ENCODE assay signal across 18 mouse cellular contexts in the genomic region with DNA sequence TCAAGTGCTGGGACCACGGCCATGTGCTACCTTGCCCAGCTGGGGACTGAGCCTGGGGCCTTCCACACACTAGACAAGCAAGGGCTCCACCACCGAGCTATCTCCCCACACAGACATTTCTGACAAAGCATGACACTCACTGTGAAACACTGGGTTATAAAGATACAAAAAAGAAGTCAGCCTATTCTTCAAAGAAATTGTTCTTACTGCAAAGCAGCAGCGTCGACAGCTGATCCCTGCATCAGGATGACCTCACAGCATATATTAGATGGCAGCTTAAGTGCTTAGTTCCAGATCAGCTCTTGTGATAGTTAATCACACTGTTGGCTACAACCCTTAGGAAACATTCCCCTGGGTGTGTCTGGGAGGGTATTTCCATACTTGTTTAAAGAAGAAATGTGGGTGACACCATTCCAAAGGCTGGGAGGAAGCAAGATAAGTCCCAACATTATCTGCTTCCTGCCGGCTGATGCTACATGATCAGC. TPM values are rescaled to one million over a fixed set of nuclear protein-coding genes. Genes with fewer than 3 reads are reported as not detected.
DNase-seq lines count a peak whose midpoint lies in the region; ATAC-seq and TF ChIP-seq lines count a peak whose summit lies in the region.
"Had no signal": no experiment of that assay in that cellular context is flagged by ENCODE, and none has a peak within 500 bp of the region (broad histone marks: within the 10 kb centered on the region; RNA-seq: fewer than 3 reads in every experiment).

No protein-coding gene starts in this region.

- TF ChIP-seq CTCF in kidney, postnatal 0 days (IDR thresholded peaks at IDR 0.05; ENCODE audit: low read depth) = no peak
- no peak for TF ChIP-seq CTCF in MEL (IDR thresholded peaks at IDR 0.05 in 2 of 3, conservative IDR thresholded peaks at IDR 0.05 in 1 of 3; ENCODE audit: control insufficient read depth in 1 of 3, insufficient read depth in 1 of 3, low read depth in 2 of 3, low read length in 3 of 3, poor library complexity in 1 of 3, severe bottlenecking in 1 of 3)

- H3K4me1 ChIP-seq in kidney, postnatal 0 days (replicated peaks; ENCODE audit: insufficient read depth, low read length) = no peaks in the 10 kb centered on the region
- peaks cover 3% of the 10 kb centered on the region for H3K4me1 ChIP-seq in kidney, embryonic 15.5 days
- H3K4me1 ChIP-seq in MEL (ENCODE audit: control insufficient read depth in 1 of 2, insufficient read depth in 2 of 2, low read length in 2 of 2) = peaks cover 12 to 23% of the 10 kb centered on the region in 2 experiments
- no peaks in the 10 kb centered on the region for H3K4me1 ChIP-seq in liver, embryonic 16.5 days (ENCODE audit: control insufficient read depth, low read depth, low read length)
- H3K4me1 ChIP-seq in embryonic facial prominence, embryonic 10.5 days = peaks cover 8% of the 10 kb centered on the region

- no peak for ATAC-seq in kidney, postnatal 0 days (replicated peaks; ENCODE audit: low FRiP score, low read depth)
- no peak for ATAC-seq in kidney, embryonic 15.5 days (replicated peaks; ENCODE audit: low FRiP score)
- ATAC-seq in liver, embryonic 16.5 days (ENCODE audit: low read depth) = 0 out of 2 replicates have a peak, but pooled peaks have one; percentile 27
- ATAC-seq: forebrain, embryonic 16.5 days; intestine, embryonic 15.5 days; midbrain, embryonic 13.5 days had no signal

- H3K4me3 ChIP-seq in kidney, postnatal 0 days (replicated peaks; ENCODE audit: low read depth, low read length) = no peak overlapping the region
- H3K4me3 ChIP-seq in kidney, embryonic 15.5 days (replicated peaks) = no peak overlapping the region
- H3K4me3 ChIP-seq in MEL (ENCODE audit: control insufficient read depth in 1 of 2, insufficient read depth in 1 of 2, low read depth in 2 of 2, low read length in 2 of 2) = no peak overlapping the region
- H3K4me3 ChIP-seq in liver, embryonic 16.5 days (ENCODE audit: low read depth, low read length) = no peak overlapping the region
- H3K4me3 ChIP-seq in embryonic facial prominence, embryonic 10.5 days = no peak overlapping the region
- H3K4me3 ChIP-seq: heart, embryonic 10.5 days; hindbrain, embryonic 15.5 days; intestine, embryonic 15.5 days; midbrain, embryonic 13.5 days had no signal

- no peak for TF ChIP-seq RAD21 in MEL (IDR thresholded peaks at IDR 0.05; ENCODE audit: low read depth, low read length)

- H3K4me2 ChIP-seq in kidney, postnatal 0 days (ENCODE audit: low read length) = no peak overlapping the region
- H3K4me2 ChIP-seq in kidney, embryonic 15.5 days = no peak overlapping the region
- no peak overlapping the region for H3K4me2 ChIP-seq in liver, embryonic 16.5 days (ENCODE audit: low read depth, low read length)
- H3K4me2 ChIP-seq: hindbrain, embryonic 15.5 days; intestine, embryonic 15.5 days; lung, embryonic 14.5 days; midbrain, embryonic 13.5 days had no signal

- DNase-seq in kidney, postnatal 0 days (ENCODE audit: low spot score) = peak; percentile 36
- DNase-seq in MEL (ENCODE audit: low read depth, low spot score) (peak; percentile 81), MEL-GATA-1-ER (ENCODE audit: extremely low read depth, low read depth) (peak; percentile 72)
- no peak for DNase-seq in cerebellum, postnatal 25 days
- DNase-seq in embryonic facial prominence, embryonic 10.5 days (ENCODE audit: low spot score) = no peak
- DNase-seq: adrenal gland, postnatal 25 days; cerebellum, adult 9-10 months; gastrocnemius, postnatal 10 days; right cerebral cortex, postnatal 14 days had no signal

- 64% methylated on average over 5 of the region's 5 CpGs for WGBS in kidney, postnatal 0 days
- WGBS in kidney, embryonic 15.5 days = 67% methylated on average over 5 of the region's 5 CpGs
- WGBS in liver, embryonic 16.5 days (ENCODE audit: insufficient replicate concordance) = 22% methylated on average over 5 of the region's 5 CpGs
- WGBS in embryonic facial prominence, embryonic 10.5 days = 90% methylated on average over 5 of the region's 5 CpGs

- no peak overlapping the region for H3K27ac ChIP-seq in kidney, postnatal 0 days
- no peak overlapping the region for H3K27ac ChIP-seq in kidney, embryonic 15.5 days
- peak overlapping the region; percentile 81 for H3K27ac ChIP-seq in MEL (ENCODE audit: control insufficient read depth, low read depth, low read length)
- no peak overlapping the region for H3K27ac ChIP-seq in liver, embryonic 16.5 days (ENCODE audit: low read length)
- H3K27ac ChIP-seq in embryonic facial prominence, embryonic 10.5 days (replicated peaks) = no peak overlapping the region
- H3K27ac ChIP-seq: heart, embryonic 10.5 days; hindbrain, embryonic 15.5 days; intestine, embryonic 15.5 days; macrophage; midbrain, embryonic 13.5 days had no signal

- TF ChIP-seq POLR2A in MEL (IDR thresholded peaks at IDR 0.05; ENCODE audit: control insufficient read depth in 1 of 2, insufficient read depth in 1 of 2, low read depth in 1 of 2, low read length in 2 of 2, poor library complexity in 1 of 2) = no peak

- H3K36me3 ChIP-seq in kidney, postnatal 0 days (ENCODE audit: insufficient read depth, low read length) = peaks cover 27% of the 10 kb centered on the region
- H3K36me3 ChIP-seq in kidney, embryonic 15.5 days = peaks cover 61% of the 10 kb centered on the region
- H3K36me3 ChIP-seq in MEL (ENCODE audit: control insufficient read depth in 1 of 2, insufficient read depth in 2 of 2, low read length in 2 of 2) = peaks cover 3 to 21% of the 10 kb centered on the region in 2 experiments
- H3K36me3 ChIP-seq in liver, embryonic 16.5 days (ENCODE audit: control insufficient read depth, insufficient read depth) = no peaks in the 10 kb centered on the region; the same call in 1 of the 2 replicates
- H3K36me3 ChIP-seq in embryonic facial prominence, embryonic 10.5 days (replicated peaks) = peaks cover 77% of the 10 kb centered on the region

- H3K27me3 ChIP-seq in kidney, postnatal 0 days (ENCODE audit: insufficient read depth, low read length) = no peaks in the 10 kb centered on the region
- H3K27me3 ChIP-seq in kidney, embryonic 15.5 days = no peaks in the 10 kb centered on the region
- no peaks in the 10 kb centered on the region for H3K27me3 ChIP-seq in MEL (ENCODE audit: control insufficient read depth in 1 of 2, insufficient read depth in 2 of 2, low read length in 2 of 2)
- no peaks in the 10 kb centered on the region for H3K27me3 ChIP-seq in liver, embryonic 16.5 days (ENCODE audit: control insufficient read depth, insufficient read depth, low read depth, low read length)
- no peaks in the 10 kb centered on the region for H3K27me3 ChIP-seq in embryonic facial prominence, embryonic 10.5 days (replicated peaks; ENCODE audit: low read depth, poor library complexity, severe bottlenecking)
- H3K27me3 ChIP-seq: hindbrain, embryonic 15.5 days; intestine, embryonic 15.5 days; midbrain, embryonic 13.5 days had no signal

- H3K79me2 ChIP-seq in MEL (ENCODE audit: control insufficient read depth, insufficient read depth, low read length, poor library complexity) = no peaks in the 10 kb centered on the region

- no peaks in the 10 kb centered on the region for H3K9me3 ChIP-seq in kidney, postnatal 0 days (replicated peaks; ENCODE audit: low read length)
- no peaks in the 10 kb centered on the region for H3K9me3 ChIP-seq in kidney, embryonic 15.5 days (replicated peaks)
- no peaks in the 10 kb centered on the region for H3K9me3 ChIP-seq in MEL (replicated peaks; ENCODE audit: insufficient read depth, low read length)
- H3K9me3 ChIP-seq in liver, embryonic 16.5 days (replicated peaks; ENCODE audit: control insufficient read depth, low read length) = no peaks in the 10 kb centered on the region
- no peaks in the 10 kb centered on the region for H3K9me3 ChIP-seq in embryonic facial prominence, embryonic 10.5 days
- H3K9me3 ChIP-seq: heart, embryonic 10.5 days; hindbrain, embryonic 15.5 days; intestine, embryonic 15.5 days; midbrain, embryonic 13.5 days had no signal

- no peak overlapping the region for H3K9ac ChIP-seq in kidney, postnatal 0 days (ENCODE audit: low read depth, low read length)
- H3K9ac ChIP-seq in kidney, embryonic 15.5 days = no peak overlapping the region
- peak overlapping the region; percentile 16; the same call in 1 of the 2 replicates for H3K9ac ChIP-seq in MEL (ENCODE audit: control insufficient read depth, low read depth, low read length, poor library complexity, severe bottlenecking)
- H3K9ac ChIP-seq in liver, embryonic 16.5 days (ENCODE audit: low read depth, low read length) = no peak overlapping the region
- H3K9ac ChIP-seq: hindbrain, embryonic 15.5 days; intestine, embryonic 15.5 days; lung, embryonic 14.5 days; midbrain, embryonic 13.5 days had no signal

- peak; percentile 14 to 58; a peak in 3 of 4 replicates for TF ChIP-seq EP300 in MEL (IDR thresholded peaks at IDR 0.05; ENCODE audit: low read depth in 1 of 2, low read length in 2 of 2)

RNA-seq across cellular contexts. Expression of a gene that starts 38.9 kb away (rescaled TPM):
- 0.68 and 0.74 TPM in 2 replicates for polyA plus RNA-seq in kidney, postnatal 0 days (2015; fragmentation: Nextera tagmentation; extraction: Ambion mirVana)
- polyA plus RNA-seq in kidney, embryonic 15.5 days (2015; fragmentation: Nextera tagmentation; extraction: Ambion mirVana) = 0.66 and 0.90 TPM in 2 replicates
- 0.23 and 0.31 TPM in 2 replicates for total RNA-seq in MEL (2012; rRNA removed)
- under 1 TPM in 1 of 2 experiments, not detected in 1; 0.64 TPM for polyA plus RNA-seq in MEL (2012; ENCODE audit: insufficient read depth in 1 of 2, insufficient read length in 2 of 2, low read depth in 1 of 2, low replicate concordance in 2 of 2, missing spikeins in 1 of 2)
- polyA plus RNA-seq in liver, embryonic 16.5 days (2015; fragmentation: Nextera tagmentation; extraction: Ambion mirVana) = 0.06 and 0.07 TPM in 2 replicates
- 1.9 and 2.0 TPM in 2 replicates for polyA plus RNA-seq in embryonic facial prominence, embryonic 10.5 days (2016; fragmentation: Nextera tagmentation; extraction: Ambion mirVana)

RNA-seq across cellular contexts. Expression of a gene that starts 39.2 kb away (rescaled TPM):
- polyA plus RNA-seq in kidney, postnatal 0 days (2015; fragmentation: Nextera tagmentation; extraction: Ambion mirVana) = 2.4 and 2.6 TPM in 2 replicates
- polyA plus RNA-seq in kidney, embryonic 15.5 days (2015; fragmentation: Nextera tagmentation; extraction: Ambion mirVana) = 1.8 and 2.1 TPM in 2 replicates
- 8.9 and 9.6 TPM in 2 replicates for total RNA-seq in MEL (2012; rRNA removed)
- polyA plus RNA-seq in MEL (2012; ENCODE audit: insufficient read depth in 1 of 2, insufficient read length in 2 of 2, low read depth in 1 of 2, low replicate concordance in 2 of 2, missing spikeins in 1 of 2) = 10 to 100 TPM in 1 of 2 experiments, not detected in 1; 24.9 TPM
- 0.79 and 1.0 TPM in 2 replicates for polyA plus RNA-seq in liver, embryonic 16.5 days (2015; fragmentation: Nextera tagmentation; extraction: Ambion mirVana)
- 1.3 and 1.7 TPM in 2 replicates for polyA plus RNA-seq in embryonic facial prominence, embryonic 10.5 days (2016; fragmentation: Nextera tagmentation; extraction: Ambion mirVana)

RNA-seq across cellular contexts. Expression of a gene that starts 58.5 kb away (rescaled TPM):
- polyA plus RNA-seq in kidney, postnatal 0 days (2015; fragmentation: Nextera tagmentation; extraction: Ambion mirVana) = 67.5 and 68.0 TPM in 2 replicates
- polyA plus RNA-seq in kidney, embryonic 15.5 days (2015; fragmentation: Nextera tagmentation; extraction: Ambion mirVana) = 56.0 and 56.1 TPM in 2 replicates
- total RNA-seq in MEL (2012; rRNA removed) = 68.0 and 75.7 TPM in 2 replicates
- polyA plus RNA-seq in MEL (2012; ENCODE audit: insufficient read depth in 1 of 2, insufficient read length in 2 of 2, low read depth in 1 of 2, low replicate concordance in 2 of 2, missing spikeins in 1 of 2) = 10 to 100 TPM; 41.1 to 87.4 TPM
- 35.1 and 36.7 TPM in 2 replicates for polyA plus RNA-seq in liver, embryonic 16.5 days (2015; fragmentation: Nextera tagmentation; extraction: Ambion mirVana)
- polyA plus RNA-seq in embryonic facial prominence, embryonic 10.5 days (2016; fragmentation: Nextera tagmentation; extraction: Ambion mirVana) = 59.8 and 62.2 TPM in 2 replicates

Comparison
In these comparisons a context has a peak if more than half of its experiments do, and no peak if none do; other contexts are left out.
1. DNase-seq: peak in kidney, postnatal 0 days (single experiment), MEL (single experiment) and MEL-GATA-1-ER (single experiment); none in cerebellum, postnatal 25 days (0 of 2) and embryonic facial prominence, embryonic 10.5 days (single experiment).